Mouse (Mus musculus): ENCODE measurements around the gene Scube3. TPM values are rescaled to one million over a fixed set of nuclear protein-coding genes. Genes with fewer than 3 reads are reported as not detected.

Gene Scube3
- polyA plus RNA-seq, 1 experiment from 2014 or later, result 8.7 TPM

- no peak overlapping the region for H3K27ac ChIP-seq
- ATAC-seq (ENCODE audit: insufficient number of reproducible peaks, insufficient read depth, low FRiP score, low TSS enrichment, low read depth), result no peak
- H3K27me3 ChIP-seq, result peaks cover 7% of the 10 kb centered on the region; the same call in 1 of the 2 replicates
- H3K4me1 ChIP-seq (replicated peaks), result peaks cover 34% of the 10 kb centered on the region
- 79% methylated on average over 6 of the region's 6 CpGs for WGBS
- no peaks in the 10 kb centered on the region for H3K9me3 ChIP-seq
- no peaks in the 10 kb centered on the region for H3K36me3 ChIP-seq
- no peak overlapping the region for H3K4me2 ChIP-seq
- H3K9ac ChIP-seq (replicated peaks), result no peak overlapping the region
- H3K4me3 ChIP-seq (replicated peaks), result no peak overlapping the region
Measured at GRCm38 (mm10) chr17:28106352-28106751, 35.6 kb upstream of the Scube3 start.

GRCm38 (mm10) chr17:28107275-28107674 is 34.7 kb upstream of the Scube3 start:
- no peak overlapping the region for H3K9ac ChIP-seq (replicated peaks)
- H3K36me3 ChIP-seq, result no peaks in the 10 kb centered on the region
- no peak overlapping the region for H3K4me3 ChIP-seq (replicated peaks)
- 13% methylated on average over 14 of the region's 14 CpGs for WGBS
- ATAC-seq (ENCODE audit: insufficient number of reproducible peaks, insufficient read depth, low FRiP score, low TSS enrichment, low read depth), result no peak
- no peak overlapping the region for H3K27ac ChIP-seq
- H3K4me2 ChIP-seq, result no peak overlapping the region
- peaks cover 25% of the 10 kb centered on the region for H3K4me1 ChIP-seq (replicated peaks)
- no peaks in the 10 kb centered on the region for H3K9me3 ChIP-seq
- H3K27me3 ChIP-seq, result peaks cover 7% of the 10 kb centered on the region; the same call in 1 of the 2 replicates

- Histone ChIP-seq H3K27me3 (peaks cover 3% of the 10 kb centered on the region; the same call in 1 of the 2 replicates), H3K36me3 (no peaks in the 10 kb centered on the region), H3K4me2 (no peak overlapping the region), H3K9me3 (no peaks in the 10 kb centered on the region), H3K4me1 (replicated peaks) (peaks cover 27% of the 10 kb centered on the region), H3K9ac (replicated peaks) (no peak overlapping the region), H3K4me3 (replicated peaks) (no peak overlapping the region), H3K27ac (no peak overlapping the region)
- no peak for ATAC-seq (ENCODE audit: insufficient number of reproducible peaks, insufficient read depth, low FRiP score, low TSS enrichment, low read depth)
- WGBS, result 88% methylated on average over 8 of the region's 8 CpGs
Measured at GRCm38 (mm10) chr17:28112266-28112665, 29.7 kb upstream of the Scube3 start.

GRCm38 (mm10) chr17:28116335-28116734 is 25.6 kb upstream of the Scube3 start:
- H3K4me1 ChIP-seq (replicated peaks), result peaks cover 12% of the 10 kb centered on the region
- no peak overlapping the region for H3K9ac ChIP-seq (replicated peaks)
- H3K36me3 ChIP-seq, result no peaks in the 10 kb centered on the region
- H3K4me3 ChIP-seq (replicated peaks), result no peak overlapping the region
- no peak overlapping the region for H3K4me2 ChIP-seq
- no peaks in the 10 kb centered on the region for H3K27me3 ChIP-seq
- no peak for ATAC-seq (ENCODE audit: insufficient number of reproducible peaks, insufficient read depth, low FRiP score, low TSS enrichment, low read depth)
- 84% methylated on average over 9 of the region's 9 CpGs for WGBS
- H3K27ac ChIP-seq, result no peak overlapping the region
- no peaks in the 10 kb centered on the region for H3K9me3 ChIP-seq

- Histone ChIP-seq H3K4me3 (replicated peaks) (no peak overlapping the region), H3K9ac (replicated peaks) (no peak overlapping the region), H3K9me3 (no peaks in the 10 kb centered on the region), H3K4me1 (replicated peaks) (peaks cover 12% of the 10 kb centered on the region), H3K36me3 (no peaks in the 10 kb centered on the region), H3K4me2 (no peak overlapping the region), H3K27me3 (no peaks in the 10 kb centered on the region), H3K27ac (no peak overlapping the region)
- ATAC-seq (ENCODE audit: insufficient number of reproducible peaks, insufficient read depth, low FRiP score, low TSS enrichment, low read depth), result no peak
- WGBS, result 59% methylated on average over 19 of the region's 19 CpGs
Measured at GRCm38 (mm10) chr17:28117451-28118209, 24.3 kb upstream of the Scube3 start.

- no peaks in the 10 kb centered on the region for H3K9me3 ChIP-seq
- 0 out of 2 replicates have a peak, but pooled peaks cover 3% of the 10 kb centered on the region for H3K4me1 ChIP-seq (replicated peaks)
- no peak overlapping the region for H3K4me2 ChIP-seq
- no peaks in the 10 kb centered on the region for H3K36me3 ChIP-seq
- no peaks in the 10 kb centered on the region for H3K27me3 ChIP-seq
- WGBS, result 82% methylated on average over 5 of the region's 5 CpGs
- H3K27ac ChIP-seq, result no peak overlapping the region
- no peak for ATAC-seq (ENCODE audit: insufficient number of reproducible peaks, insufficient read depth, low FRiP score, low TSS enrichment, low read depth)
- H3K4me3 ChIP-seq (replicated peaks), result no peak overlapping the region
- no peak overlapping the region for H3K9ac ChIP-seq (replicated peaks)
Measured at GRCm38 (mm10) chr17:28120460-28120859, 21.5 kb upstream of the Scube3 start.

- no peak overlapping the region for H3K4me2 ChIP-seq
Measured at GRCm38 (mm10) chr17:28122949-28123348, 19.0 kb upstream of the Scube3 start.

GRCm38 (mm10) chr17:28123627-28124026 is 18.3 kb upstream of the Scube3 start:
- WGBS, result 57% methylated on average over 7 of the region's 7 CpGs
- ATAC-seq (ENCODE audit: insufficient number of reproducible peaks, insufficient read depth, low FRiP score, low TSS enrichment, low read depth), result no peak
- no peak overlapping the region for H3K4me3 ChIP-seq (replicated peaks)
- no peaks in the 10 kb centered on the region for H3K4me1 ChIP-seq (replicated peaks)
- H3K27me3 ChIP-seq, result no peaks in the 10 kb centered on the region
- no peak overlapping the region for H3K4me2 ChIP-seq
- no peaks in the 10 kb centered on the region for H3K9me3 ChIP-seq
- H3K27ac ChIP-seq, result no peak overlapping the region
- H3K9ac ChIP-seq (replicated peaks), result no peak overlapping the region
- no peaks in the 10 kb centered on the region for H3K36me3 ChIP-seq

More at GRCm38 (mm10) chr17:28122949-28123348, 19.0 kb upstream of the Scube3 start:
- H3K9ac ChIP-seq (replicated peaks), result no peak overlapping the region
- 76% methylated on average over 13 of the region's 13 CpGs for WGBS
- no peaks in the 10 kb centered on the region for H3K27me3 ChIP-seq
- no peaks in the 10 kb centered on the region for H3K4me1 ChIP-seq (replicated peaks)
- H3K36me3 ChIP-seq, result no peaks in the 10 kb centered on the region
- H3K4me3 ChIP-seq (replicated peaks), result no peak overlapping the region
- H3K27ac ChIP-seq, result no peak overlapping the region
- ATAC-seq (ENCODE audit: insufficient number of reproducible peaks, insufficient read depth, low FRiP score, low TSS enrichment, low read depth), result no peak
- no peaks in the 10 kb centered on the region for H3K9me3 ChIP-seq

- no peak for ATAC-seq (ENCODE audit: insufficient number of reproducible peaks, insufficient read depth, low FRiP score, low TSS enrichment, low read depth)
- Histone ChIP-seq H3K9ac (replicated peaks) (no peak overlapping the region), H3K36me3 (no peaks in the 10 kb centered on the region), H3K27ac (no peak overlapping the region), H3K4me1 (replicated peaks) (no peaks in the 10 kb centered on the region), H3K27me3 (no peaks in the 10 kb centered on the region), H3K9me3 (no peaks in the 10 kb centered on the region), H3K4me2 (no peak overlapping the region), H3K4me3 (replicated peaks) (no peak overlapping the region)
- 67% methylated on average over 8 of the region's 8 CpGs for WGBS
Measured at GRCm38 (mm10) chr17:28124368-28124767, 17.6 kb upstream of the Scube3 start.

GRCm38 (mm10) chr17:28129796-28130195 is 12.1 kb upstream of the Scube3 start:
- ATAC-seq (ENCODE audit: insufficient number of reproducible peaks, insufficient read depth, low FRiP score, low TSS enrichment, low read depth), result no peak
- Histone ChIP-seq H3K4me2 (no peak overlapping the region), H3K4me3 (replicated peaks) (no peak overlapping the region), H3K27me3 (no peaks in the 10 kb centered on the region; the same call in 1 of the 2 replicates), H3K27ac (no peak overlapping the region), H3K36me3 (no peaks in the 10 kb centered on the region), H3K9ac (replicated peaks) (no peak overlapping the region), H3K9me3 (no peaks in the 10 kb centered on the region), H3K4me1 (replicated peaks) (no peaks in the 10 kb centered on the region; the same call in 1 of the 2 replicates)
- WGBS, result 87% methylated on average over 5 of the region's 5 CpGs

- no peak overlapping the region for H3K9ac ChIP-seq (replicated peaks)
- WGBS, result 69% methylated on average over 5 of the region's 5 CpGs
- H3K27ac ChIP-seq, result no peak overlapping the region
- H3K36me3 ChIP-seq, result no peaks in the 10 kb centered on the region
- H3K4me1 ChIP-seq (replicated peaks), result no peaks in the 10 kb centered on the region; the same call in 1 of the 2 replicates
- H3K4me2 ChIP-seq, result no peak overlapping the region
- no peak for ATAC-seq (ENCODE audit: insufficient number of reproducible peaks, insufficient read depth, low FRiP score, low TSS enrichment, low read depth)
- H3K27me3 ChIP-seq, result no peaks in the 10 kb centered on the region; the same call in 1 of the 2 replicates
- no peak overlapping the region for H3K4me3 ChIP-seq (replicated peaks)
- H3K9me3 ChIP-seq, result no peaks in the 10 kb centered on the region
Measured at GRCm38 (mm10) chr17:28130391-28131125, 11.4 kb upstream of the Scube3 start.

Data from limb, embryonic 12.5 days (tissue).